Mouse (Mus musculus): ENCODE results near the gene H2al2c.
"Not testable (repeated sequence)": the region's sequence is repeated elsewhere in the genome, so short reads cannot be mapped to it uniquely, and the experiment has no call there.

The H2al2c gene

DNA sequence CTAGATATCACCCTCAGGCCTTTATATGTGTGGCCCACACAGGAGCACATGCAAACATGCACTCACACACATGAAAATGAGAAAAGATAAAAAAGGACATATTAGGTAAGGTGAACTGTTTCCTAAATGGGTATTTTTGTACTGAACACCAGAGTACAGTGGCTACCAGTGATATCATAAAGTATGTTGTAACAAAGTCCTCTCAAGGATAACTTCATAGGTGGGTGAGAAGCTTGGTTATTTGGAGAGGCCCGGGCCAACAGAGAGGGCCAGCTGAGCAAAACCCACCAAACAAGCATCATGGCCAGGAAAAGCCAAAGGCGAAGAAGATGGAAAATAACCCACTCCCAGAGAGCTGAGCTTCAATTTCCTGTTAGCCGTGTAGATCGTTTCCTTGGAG lies at the start of gene H2al2c:
H2al2c (plus strand) TSS at position 301 of the 400 bp plus-strand sequence.
- DNase-seq (ENCODE audit: low spot score in 2 of 2): not testable (repeated sequence)

All from urinary bladder, adult 18-20 months (tissue).